Mouse (Mus musculus): ENCODE measurements around the gene Hist1h4k.
A peak's percentile ranks its signal among the peaks of the same experiment; 100 is the strongest.
"Not testable (repeated sequence)": the region's sequence is repeated elsewhere in the genome, so short reads cannot be mapped to it uniquely, and the experiment has no call there.

Gene Hist1h4k

DNA sequence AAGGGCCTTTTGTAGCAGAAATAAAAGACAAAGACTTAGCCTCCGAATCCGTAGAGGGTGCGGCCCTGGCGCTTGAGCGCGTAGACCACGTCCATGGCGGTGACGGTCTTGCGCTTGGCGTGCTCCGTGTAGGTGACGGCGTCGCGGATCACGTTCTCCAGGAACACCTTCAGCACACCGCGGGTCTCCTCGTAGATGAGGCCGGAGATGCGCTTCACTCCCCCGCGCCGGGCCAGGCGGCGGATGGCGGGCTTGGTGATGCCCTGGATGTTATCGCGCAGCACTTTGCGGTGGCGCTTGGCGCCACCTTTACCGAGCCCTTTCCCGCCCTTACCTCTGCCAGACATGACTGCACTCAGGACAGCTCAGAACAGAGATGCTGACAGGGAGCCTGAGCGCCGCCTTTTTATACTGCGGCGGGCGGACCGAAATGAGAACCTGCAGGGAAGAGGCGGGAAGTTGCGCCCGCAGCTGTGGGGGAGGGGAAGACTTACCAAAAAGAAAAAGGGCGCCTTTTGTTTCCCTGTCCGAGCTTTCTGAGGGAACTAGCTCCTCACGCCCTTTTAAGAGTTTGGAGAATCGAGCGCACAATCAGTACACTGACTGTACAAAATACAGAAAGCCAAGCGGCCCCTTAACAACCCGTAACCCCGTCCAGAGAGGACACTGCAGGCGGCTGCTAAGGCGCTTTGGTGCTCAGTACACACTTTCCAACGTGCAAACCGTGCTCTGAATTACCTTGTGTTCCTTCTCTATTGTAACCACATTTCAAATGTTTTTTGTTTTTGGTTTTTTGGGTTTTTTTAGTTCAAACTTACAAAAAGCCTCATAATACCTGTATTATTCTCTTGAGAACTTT is at the start of gene Hist1h4k:
Gene Hist1h4k (minus strand): TSS at position 347 of the 859 bp plus-strand sequence.
- DNase-seq (ENCODE audit: low spot score), result peak; percentile 86

GRCm38 (mm10) chr13:21797163-21797562 is 46.9 kb upstream of the Hist1h4k start:
- DNase-seq (ENCODE audit: low spot score), result not testable (repeated sequence)

DNA sequence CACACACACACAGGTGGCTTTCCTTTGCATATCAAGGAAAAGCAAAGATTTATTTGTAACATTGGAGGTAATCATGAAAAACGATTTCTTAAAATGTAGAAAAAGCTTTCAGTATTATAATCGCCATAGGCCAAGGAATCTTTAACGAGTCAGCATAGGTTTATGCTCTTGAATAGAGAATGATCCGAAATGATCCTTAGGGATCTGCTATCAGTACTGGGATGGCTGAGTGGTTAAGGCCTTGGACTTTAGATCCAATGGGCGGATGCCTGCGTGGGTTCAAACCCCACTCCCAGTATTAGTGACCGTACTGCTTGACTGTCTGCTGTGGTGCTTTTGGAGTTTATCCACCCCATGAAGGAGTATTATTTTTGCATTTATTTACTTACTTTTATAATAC is 45.3 kb upstream of the Hist1h4k start:
- DNase-seq (ENCODE audit: low spot score), result no peak

- no peak for DNase-seq (ENCODE audit: low spot score)
Observed at GRCm38 (mm10) chr13:21790601-21791283, 40.4 kb upstream of the Hist1h4k start.

- DNase-seq (ENCODE audit: low spot score), result no peak
Observed at GRCm38 (mm10) chr13:21789925-21790324, 39.6 kb upstream of the Hist1h4k start.

DNA sequence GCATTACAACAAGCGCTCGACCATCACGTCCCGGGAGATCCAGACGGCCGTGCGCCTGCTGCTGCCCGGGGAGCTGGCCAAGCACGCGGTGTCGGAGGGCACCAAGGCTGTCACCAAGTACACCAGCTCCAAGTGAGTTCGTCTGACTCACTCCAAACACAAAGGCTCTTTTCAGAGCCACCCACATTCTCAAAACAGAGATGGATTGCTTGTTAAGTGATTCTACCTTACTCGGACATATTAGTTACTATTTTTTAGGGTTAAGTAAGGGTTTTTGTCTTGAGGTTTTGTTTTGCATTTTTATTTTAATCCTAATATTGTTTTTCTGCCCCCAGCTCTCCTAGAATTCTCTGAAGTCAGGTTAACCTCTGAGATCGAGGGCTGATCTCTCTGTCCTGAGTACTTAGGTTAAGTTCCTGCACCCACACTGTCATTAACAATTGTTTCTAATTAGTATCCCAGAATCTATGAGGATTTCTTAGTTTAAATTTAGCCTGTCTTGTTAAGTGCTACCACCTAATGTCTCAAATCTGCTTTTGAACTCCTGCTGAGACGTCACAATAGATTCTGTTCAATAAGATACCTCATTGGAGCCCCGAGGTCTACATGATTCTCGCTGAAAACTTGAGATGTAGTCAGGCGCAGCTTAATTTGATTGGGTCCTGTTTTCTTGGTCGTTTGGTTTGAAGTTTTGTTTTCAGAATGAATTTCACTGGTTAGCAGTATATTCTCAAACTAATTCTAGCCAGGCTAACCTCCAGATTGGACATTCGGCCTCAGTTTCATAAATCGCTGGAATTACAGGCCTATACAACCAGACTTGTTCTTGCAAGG is 37.7 kb upstream of the Hist1h4k start:
- DNase-seq (ENCODE audit: low spot score), result no peak

DNA sequence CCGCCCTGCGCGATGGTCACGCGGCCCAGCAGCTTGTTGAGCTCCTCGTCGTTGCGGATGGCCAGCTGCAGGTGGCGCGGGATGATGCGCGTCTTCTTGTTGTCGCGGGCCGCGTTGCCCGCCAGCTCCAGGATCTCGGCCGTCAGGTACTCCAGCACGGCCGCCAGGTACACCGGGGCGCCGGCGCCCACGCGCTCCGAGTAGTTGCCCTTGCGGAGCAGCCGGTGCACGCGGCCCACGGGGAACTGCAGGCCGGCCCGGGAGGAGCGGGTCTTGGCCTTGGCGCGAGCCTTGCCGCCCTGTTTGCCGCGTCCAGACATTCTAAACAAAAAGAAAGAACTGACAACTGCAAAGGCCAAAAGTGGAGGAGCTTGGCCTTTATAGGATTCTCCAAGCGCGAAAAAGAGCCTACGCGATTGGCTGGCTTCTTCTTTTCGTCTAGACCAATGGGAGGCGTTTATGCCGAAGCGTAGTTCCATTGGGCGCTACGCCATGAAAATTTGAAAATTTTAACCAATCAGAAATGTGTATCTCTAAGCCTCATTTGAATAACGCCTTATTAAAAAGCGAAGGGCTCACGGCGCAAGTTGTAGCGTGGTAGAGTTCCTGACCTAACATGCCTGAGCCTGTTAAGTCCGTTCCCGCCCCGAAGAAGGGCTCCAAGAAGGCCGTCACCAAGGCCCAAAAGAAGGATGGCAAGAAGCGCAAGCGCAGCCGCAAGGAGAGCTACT is 36.8 kb upstream of the Hist1h4k start, which contains the start of the genes Hist1h2an and Hist1h2bp:
Gene Hist1h2an (minus strand): TSS at position 320 of the 731 bp plus-strand sequence.
Gene Hist1h2bp (plus strand): TSS at position 563 of the 731 bp plus-strand sequence.
- peak; percentile 88 for DNase-seq (ENCODE audit: low spot score)

- no peak for DNase-seq (ENCODE audit: low spot score)
Observed at GRCm38 (mm10) chr13:21786189-21786898, 36.0 kb upstream of the Hist1h4k start.

- DNase-seq (ENCODE audit: low spot score), result no peak
Observed at GRCm38 (mm10) chr13:21784311-21784710, 34.0 kb upstream of the Hist1h4k start.

DNA sequence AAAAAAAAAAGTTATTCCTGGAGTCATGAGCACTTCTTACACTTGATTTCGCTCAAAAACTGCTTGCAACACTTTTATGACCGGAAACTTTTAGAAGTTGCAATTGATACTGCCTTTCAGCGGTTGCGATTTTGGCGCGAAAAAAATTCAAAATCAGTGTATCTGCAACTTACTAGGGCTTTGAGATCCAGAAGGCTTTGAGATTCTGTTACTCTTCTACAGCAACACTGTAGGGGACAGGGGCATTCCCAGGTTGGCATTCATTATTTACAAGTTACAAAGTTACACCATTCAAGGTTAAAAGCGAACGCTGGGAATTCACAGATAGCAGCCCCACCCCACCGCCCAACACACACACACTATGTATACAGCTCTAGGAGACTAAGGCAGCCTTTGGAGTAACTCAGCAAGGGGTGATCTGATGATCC is 33.4 kb upstream of the Hist1h4k start:
- DNase-seq (ENCODE audit: low spot score), result peak; percentile 65

DNA sequence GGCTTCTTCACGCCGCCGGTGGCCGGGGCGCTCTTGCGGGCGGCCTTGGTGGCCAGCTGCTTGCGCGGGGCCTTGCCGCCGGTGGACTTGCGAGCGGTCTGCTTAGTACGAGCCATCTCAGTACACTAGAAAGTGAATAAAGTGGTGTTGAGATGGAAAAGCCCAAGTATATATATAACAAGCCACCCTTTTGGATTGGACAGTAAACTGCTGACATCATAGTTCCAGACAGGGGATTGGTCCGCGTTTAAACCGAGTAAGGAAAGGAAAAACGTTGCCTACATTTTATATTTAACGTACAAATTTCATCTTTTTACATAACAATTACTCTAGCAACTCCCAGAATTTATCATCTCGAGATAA is 32.9 kb upstream of the Hist1h4k start, which contains the start of gene Hist1h3i:
Gene Hist1h3i (minus strand): TSS at position 116 of the 363 bp plus-strand sequence.
- DNase-seq (ENCODE audit: low spot score), result peak; percentile 68

- peak; percentile 72 for DNase-seq (ENCODE audit: low spot score)
Observed at GRCm38 (mm10) chr13:21782361-21783254, 32.3 kb upstream of the Hist1h4k start.

- DNase-seq (ENCODE audit: low spot score), result no peak
Observed at GRCm38 (mm10) chr13:21781639-21782038, 31.3 kb upstream of the Hist1h4k start.

GRCm38 (mm10) chr13:21781021-21781555 is 30.8 kb upstream of the Hist1h4k start:
- no peak for DNase-seq (ENCODE audit: low spot score)

DNA sequence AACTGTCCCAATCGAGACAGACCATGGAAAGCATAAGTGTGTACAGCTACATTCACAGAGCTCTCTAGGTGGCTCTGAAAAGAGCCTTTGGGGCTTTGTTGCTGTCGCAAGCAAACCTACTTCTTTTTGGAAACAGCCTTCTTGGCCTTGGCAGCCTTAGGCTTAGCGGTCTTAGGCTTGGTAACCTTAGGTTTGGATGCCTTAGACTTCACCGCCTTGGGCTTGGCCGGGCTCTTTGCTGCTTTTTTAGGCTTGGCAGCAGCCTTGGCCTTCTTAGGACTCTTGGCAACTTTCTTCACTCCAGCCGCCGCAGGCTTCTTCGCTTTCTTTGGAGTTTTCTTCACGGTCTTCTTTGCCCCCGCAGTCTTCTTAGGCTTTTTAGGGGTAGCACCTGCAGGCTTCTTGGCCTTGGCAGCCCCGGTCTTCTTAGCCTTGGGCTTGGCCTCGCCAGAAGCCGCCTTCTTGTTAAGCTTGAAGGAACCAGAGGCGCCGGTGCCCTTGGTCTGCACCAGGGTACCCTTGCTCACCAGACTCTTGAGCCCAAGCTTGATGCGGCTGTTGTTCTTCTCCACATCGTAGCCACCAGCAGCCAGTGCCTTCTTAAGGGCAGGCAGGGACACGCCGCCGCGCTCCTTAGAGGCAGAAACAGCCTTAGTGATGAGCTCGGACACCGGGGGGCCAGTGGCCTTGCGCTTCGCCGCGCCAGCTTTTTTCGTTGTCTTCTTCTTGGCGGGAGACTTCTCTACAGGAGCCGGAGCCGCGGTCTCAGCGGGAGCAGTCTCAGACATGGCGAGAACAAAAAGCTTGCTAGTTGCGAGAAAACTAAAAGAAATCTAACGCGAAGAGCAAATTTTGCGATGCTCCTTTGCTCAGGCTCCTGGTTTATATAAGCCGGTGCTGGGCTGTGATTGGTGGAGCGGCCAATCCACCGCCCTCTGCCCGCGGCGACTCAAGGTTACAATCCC is 29.7 kb upstream of the Hist1h4k start, which contains the start of gene Hist1h1b:
Gene Hist1h1b (minus strand): TSS at position 859 of the 965 bp plus-strand sequence.
- peak; percentile 81 for DNase-seq (ENCODE audit: low spot score)

- DNase-seq (ENCODE audit: low spot score), result peak; percentile 73
Observed at GRCm38 (mm10) chr13:21778814-21779766, 28.8 kb upstream of the Hist1h4k start.

DNA sequence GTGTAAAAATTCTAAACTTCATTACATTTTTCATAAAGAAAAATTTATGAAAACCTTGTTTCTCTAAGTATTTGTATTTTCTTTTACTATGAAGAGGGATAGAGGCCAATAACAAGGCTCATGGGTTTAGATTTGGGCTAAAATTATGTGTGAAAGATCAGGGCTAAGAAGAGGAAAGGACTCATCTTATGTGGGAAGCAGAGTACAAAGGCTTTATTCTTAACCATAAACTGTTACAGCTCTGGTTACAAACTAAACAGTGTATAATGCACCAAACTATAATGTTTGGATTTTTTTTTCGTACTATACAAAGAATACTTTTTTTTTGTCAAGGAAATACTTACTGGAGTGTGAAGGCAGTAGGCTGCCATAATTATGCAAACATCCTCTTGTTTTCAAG is 5.4 kb upstream of the Hist1h4k start:
- DNase-seq (ENCODE audit: low spot score), result no peak
